Mouse (Mus musculus) intestine, postnatal 0 days (tissue): ENCODE data around the gene Mcf2l. TPM values are rescaled to one million over a fixed set of nuclear protein-coding genes. Genes with fewer than 3 reads are reported as not detected.

ENCODE experiments used
- ATAC-seq: fragments of 200-750 bp; cut with Nextera tagmentation; 2 replicates; pipeline ENCODE4 v1.8.0; 2017; ENCODE audit warnings: mild to moderate bottlenecking, moderate TSS enrichment, moderate library complexity
- H3K27ac ChIP-seq: fragments of 300-500 bp; sonication (generic); 2 replicates; pipeline ENCODE4 v1.5.1; 2014; ENCODE audit warnings: mild to moderate bottlenecking, low read depth, low read length, moderate library complexity
- H3K27me3 ChIP-seq: fragments of 300-500 bp; sonication (generic); replicated peaks from 2 replicates; pipeline ENCODE4 v1.6.1; 2014; ENCODE audit warnings: low read length, mixed read lengths; ENCODE audit not compliant: control insufficient read depth, insufficient read depth
- H3K36me3 ChIP-seq: fragments of 300-500 bp; sonication (generic); 2 replicates; pipeline ENCODE4 v1.6.1; 2014; ENCODE audit warnings: mild to moderate bottlenecking, moderate library complexity; ENCODE audit not compliant: control insufficient read depth, insufficient read depth
- H3K4me1 ChIP-seq: fragments of 300-500 bp; sonication (generic); replicated peaks from 2 replicates; pipeline ENCODE4 v1.6.1; 2014; ENCODE audit warnings: antibody characterized with exemption, low read length, mixed read lengths; ENCODE audit not compliant: control insufficient read depth, insufficient read depth
- H3K4me2 ChIP-seq: fragments of 300-500 bp; sonication (generic); replicated peaks from 2 replicates; pipeline ENCODE4 v1.6.1; 2014; ENCODE audit warnings: low read depth, mild to moderate bottlenecking, moderate library complexity
- H3K4me3 ChIP-seq: fragments of 300-500 bp; sonication (generic); 2 replicates; pipeline ENCODE4 v1.5.1; 2014; ENCODE audit warnings: low read depth, low read length
- H3K9ac ChIP-seq: fragments of 300-500 bp; sonication (generic); 2 replicates; pipeline ENCODE4 v1.6.1; 2014; ENCODE audit warnings: mild to moderate bottlenecking, low read depth, low read length
- H3K9me3 ChIP-seq: fragments of 300-500 bp; sonication (generic); 2 replicates; pipeline ENCODE4 v1.6.1; 2016; ENCODE audit warnings: mixed run types; ENCODE audit not compliant: control insufficient read depth
- CTCF ChIP-seq: sonication (generic); IDR thresholded peaks from 2 replicates; pipeline ENCODE4 v1.5.1; 2016; ENCODE audit warnings: low read depth, mild to moderate bottlenecking, control low read depth, antibody characterized with exemption, moderate library complexity
- WGBS: fragments of 180-500 bp; shearing (Covaris S2); extraction: QIAGEN DNeasy Blood & Tissue Kit; methylation state at CpG from one replicate; pipeline ENCODE4 v1.1.7; 2014; 5-methylcytosine and 5-hydroxymethylcytosine counted together
- microRNA-seq: library from miRNA; unstranded; fragments of <30 nt; microRNA quantifications from one replicate; pipeline ENCODE4, GENCODE M21; 2016
- polyA plus RNA-seq: library from polyadenylated mRNA; unstranded; fragments of >200 nt; fragmentation: Nextera tagmentation; extraction: Ambion mirVana; gene quantifications from 2 replicates; pipeline ENCODE4 v1.2.1, GENCODE M21; 2015

The Mcf2l gene
- polyA plus RNA-seq, 1 experiment from 2014 or later: 6.7 TPM

- Histone ChIP-seq H3K9me3 (no peaks in the 10 kb centered on the region), H3K36me3 (peaks cover 5% of the 10 kb centered on the region; the same call in 1 of the 2 replicates), H3K27ac (peak within 1 kb of the TSS; percentile 74), H3K9ac (no peak within 1 kb of the TSS), H3K4me2 (peak within 1 kb of the TSS; percentile 51), H3K4me3 (peak within 1 kb of the TSS; percentile 8; the same call in 1 of the 2 replicates), H3K4me1 (no peaks in the 10 kb centered on the region), H3K27me3 (no peaks in the 10 kb centered on the region)
- TF ChIP-seq CTCF: no peak
- ATAC-seq: peak; percentile 90
- 43% methylated on average over 17 of the region's 17 CpGs for WGBS
Measured at GRCm38 (mm10) chr8:13060441-13061150, 187.0 kb downstream of the Mcf2l start, which contains the start of gene Proz. Proz (plus strand) TSS chr8:13060914.

DNA sequence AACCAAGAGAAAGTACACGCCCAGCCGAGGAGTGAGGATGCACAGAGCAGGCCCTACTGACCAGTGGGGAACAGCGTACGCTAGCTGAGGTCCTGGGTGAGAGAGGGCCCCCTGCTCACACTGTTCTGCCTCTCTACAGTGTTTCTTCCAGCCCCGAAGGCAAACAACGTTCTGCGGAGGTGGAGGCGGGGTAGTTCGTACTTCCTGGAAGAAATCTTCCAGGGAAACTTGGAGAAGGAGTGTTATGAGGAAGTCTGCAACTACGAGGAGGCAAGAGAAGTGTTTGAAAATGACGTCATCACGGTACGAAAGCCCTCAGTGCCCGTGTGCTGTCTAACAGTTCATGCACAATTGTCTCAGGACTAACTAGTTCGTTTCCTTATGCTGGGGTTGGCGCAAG lies 189.5 kb downstream of the Mcf2l start:
- Histone ChIP-seq H3K4me3 (no peak overlapping the region), H3K36me3 (peaks cover 5% of the 10 kb centered on the region; the same call in 1 of the 2 replicates), H3K27ac (no peak overlapping the region), H3K9ac (no peak overlapping the region), H3K9me3 (no peaks in the 10 kb centered on the region), H3K4me2 (peak overlapping the region; percentile 17; the same call in 1 of the 2 replicates), H3K27me3 (no peaks in the 10 kb centered on the region), H3K4me1 (no peaks in the 10 kb centered on the region)
- peak; percentile 17 for ATAC-seq
- no peak for TF ChIP-seq CTCF
- 46% methylated on average over 16 of the region's 16 CpGs for WGBS

Small RNA genes within 50 kb of the gene (microRNA-seq; reads per million reads assigned to microRNA genes)
- gene Gm38671: not detected

Other genes with a start within 250 kb of the Mcf2l start
- gene Tubgcp3, start 201.6 kb upstream of the Mcf2l start, polyA plus RNA-seq: 14.8 and 15.2 TPM in 2 replicates
- gene Atp11a, start 116.8 kb upstream of the Mcf2l start, polyA plus RNA-seq: 23.3 and 24.3 TPM in 2 replicates
- gene F7, start 152.2 kb downstream of the Mcf2l start, polyA plus RNA-seq: 0.08 TPM in 2 replicates
- 111 and 116 TPM in 2 replicates for gene F10, start 163.5 kb downstream of the Mcf2l start, polyA plus RNA-seq
- gene Proz, start 187.1 kb downstream of the Mcf2l start, polyA plus RNA-seq: 15.9 and 19.5 TPM in 2 replicates
- gene Pcid2, start 231.7 kb downstream of the Mcf2l start, polyA plus RNA-seq: 9.6 TPM in 2 replicates
- gene Cul4a, start 231.8 kb downstream of the Mcf2l start, polyA plus RNA-seq: 44.9 and 49.7 TPM in 2 replicates